Mouse (Mus musculus): ENCODE data around the gene C1qtnf12.
A peak's percentile ranks its signal among the peaks of the same experiment; 100 is the strongest.

GRCm38 (mm10) chr4:155992906-155993547 lies 30.9 kb downstream of the C1qtnf12 start:
- TF ChIP-seq POLR2A (IDR thresholded peaks at IDR 0.05; ENCODE audit: borderline replicate concordance, extremely low read depth, low read depth, low read length), result peak; percentile 44; the same call in 1 of the 2 replicates
- TF ChIP-seq CTCF (IDR thresholded peaks at IDR 0.05; ENCODE audit: insufficient read depth, low read length), result no peak

All from lung, adult 2 months (tissue).